Mouse (Mus musculus): ENCODE measurements around the gene Grb14.

Grb14 gene

DNA sequence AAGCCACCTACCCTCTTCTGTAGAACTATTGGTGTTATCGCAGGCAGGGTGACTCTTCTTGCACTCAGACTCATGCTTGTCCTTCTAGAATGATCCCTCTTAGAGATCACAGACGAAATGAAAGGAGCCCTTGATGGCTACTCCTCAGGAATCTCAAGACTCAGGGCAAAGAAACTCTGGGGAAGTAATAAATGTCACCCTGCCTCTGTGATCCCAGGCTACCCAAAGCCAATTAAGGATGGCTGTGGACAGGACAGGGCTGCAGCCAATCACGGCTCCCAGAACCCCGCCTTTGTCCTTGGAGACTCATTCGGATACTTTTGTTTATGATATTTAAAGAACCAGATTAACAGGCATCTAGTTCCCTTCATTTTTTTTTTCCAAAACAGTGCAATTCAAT, 49.2 kb downstream of the Grb14 start:
- in situ Hi-C loops (cut with MboI; ENCODE audit: low sequenced_read_pairs) = no loop called here

GRCm38 (mm10) chr2:64974549-64974948, 50.2 kb downstream of the Grb14 start:
- in situ Hi-C loops (cut with MboI; ENCODE audit: low sequenced_read_pairs) = no loop called here

DNA sequence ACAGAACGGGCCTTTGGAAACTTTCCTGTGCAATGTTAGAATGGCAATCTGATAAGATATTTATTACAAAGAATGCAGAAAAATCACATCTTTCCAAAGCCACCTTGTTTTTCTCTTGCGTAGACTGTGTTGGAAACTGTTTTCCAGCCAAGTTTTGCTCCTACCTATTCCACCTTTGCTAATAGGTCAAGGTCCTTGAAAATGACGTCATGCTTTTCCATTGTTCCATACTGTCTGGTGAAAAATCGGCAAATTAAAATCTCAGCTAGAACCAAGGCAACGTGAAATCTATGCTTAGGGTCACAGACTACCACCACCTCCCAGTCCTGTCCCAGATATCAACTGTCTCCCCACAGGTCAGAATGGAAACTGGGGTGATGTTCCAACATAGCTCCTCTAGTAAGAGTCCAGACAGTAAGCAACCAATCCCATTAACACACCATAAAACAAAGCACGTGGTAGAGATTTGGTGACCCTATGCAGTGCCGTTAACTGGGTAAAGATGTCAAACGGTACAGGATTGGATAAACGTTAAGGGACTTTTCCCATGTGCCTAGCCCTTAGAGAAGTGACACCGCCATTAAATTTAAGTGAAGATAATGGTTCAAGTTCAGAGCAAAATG, 50.9 kb downstream of the Grb14 start:
- in situ Hi-C loops (cut with MboI; ENCODE audit: low sequenced_read_pairs) = no loop called here

GRCm38 (mm10) chr2:64973125-64973524, 51.7 kb downstream of the Grb14 start:
- in situ Hi-C loops (cut with MboI; ENCODE audit: low sequenced_read_pairs) = no loop called here

GRCm38 (mm10) chr2:64971828-64972227, 53.0 kb downstream of the Grb14 start:
- in situ Hi-C loops (cut with MboI; ENCODE audit: low sequenced_read_pairs) = no loop called here

DNA sequence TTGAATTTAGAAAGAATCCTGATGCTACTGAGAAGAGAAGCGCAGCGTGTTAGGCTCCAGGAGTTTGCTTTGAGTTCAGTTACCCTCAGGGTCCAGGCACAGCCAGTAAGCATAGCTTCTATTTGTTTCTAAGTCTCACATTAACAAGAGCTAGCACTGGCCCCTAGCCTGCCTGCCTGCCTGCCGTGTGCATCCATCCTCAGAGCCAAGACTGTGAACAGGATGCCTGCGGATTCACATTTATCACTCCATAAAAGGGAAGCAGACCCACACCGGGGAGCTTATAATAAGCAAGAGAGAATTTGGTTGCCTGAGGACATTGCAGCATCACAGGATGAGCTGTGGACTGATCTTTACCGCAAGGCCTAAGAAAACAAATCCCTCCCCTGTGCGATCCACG, 53.8 kb downstream of the Grb14 start:
- in situ Hi-C loops (cut with MboI; ENCODE audit: low sequenced_read_pairs) = no loop called here

- in situ Hi-C loops (cut with MboI; ENCODE audit: low sequenced_read_pairs) = no loop called here
Observed at GRCm38 (mm10) chr2:64966893-64967444, 57.8 kb downstream of the Grb14 start.

DNA sequence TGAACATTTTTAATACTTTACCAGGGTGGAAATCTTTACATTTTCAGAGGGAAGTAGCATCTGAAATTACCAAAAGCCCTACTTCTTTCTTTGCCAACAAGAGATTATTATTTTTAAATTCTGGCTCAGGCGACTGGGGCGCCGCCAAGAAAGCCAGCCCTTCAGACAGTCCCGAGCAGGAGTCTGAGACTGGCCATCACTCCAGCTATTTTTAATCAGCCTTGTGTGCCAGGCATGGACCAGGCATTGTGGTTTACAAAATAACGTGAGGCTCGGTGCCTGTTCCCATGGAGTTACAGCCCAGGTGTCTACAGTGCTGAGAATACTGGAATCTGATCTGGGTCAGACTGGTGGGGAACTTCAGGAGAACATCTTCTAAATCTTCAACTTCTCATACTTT, 58.5 kb downstream of the Grb14 start:
- in situ Hi-C loops (cut with MboI; ENCODE audit: low sequenced_read_pairs) = no loop called here

DNA sequence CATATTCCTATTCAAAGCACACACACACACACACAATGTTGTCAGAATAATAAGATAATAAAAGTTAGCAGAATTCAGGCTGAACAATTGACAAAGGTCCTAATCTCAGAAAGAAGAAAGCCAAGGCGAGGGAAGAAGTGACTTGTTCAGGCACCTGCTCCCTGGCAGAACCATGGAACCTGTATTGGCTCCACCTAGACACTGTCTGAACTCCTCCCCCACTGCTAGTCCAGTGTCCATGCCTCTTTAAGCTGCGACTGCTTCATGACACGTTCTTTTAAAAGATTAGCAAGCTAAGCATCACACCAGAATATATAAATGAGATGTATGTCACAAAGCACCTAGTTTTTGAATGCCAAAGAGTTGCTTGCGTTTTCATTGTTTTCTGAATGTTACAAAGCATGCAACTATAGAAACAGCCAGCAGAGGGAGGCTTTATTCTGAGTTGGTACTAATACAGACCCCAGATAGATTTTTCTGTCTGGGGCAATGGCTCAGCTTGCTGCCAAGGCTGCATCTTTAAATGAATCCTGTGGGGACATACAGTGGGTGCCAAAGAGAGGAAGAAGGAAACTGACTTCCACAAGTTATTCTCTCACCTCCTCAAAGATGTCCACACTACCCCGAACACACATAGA, 59.4 kb downstream of the Grb14 start:
- in situ Hi-C loops (cut with MboI; ENCODE audit: low sequenced_read_pairs) = no loop called here

DNA sequence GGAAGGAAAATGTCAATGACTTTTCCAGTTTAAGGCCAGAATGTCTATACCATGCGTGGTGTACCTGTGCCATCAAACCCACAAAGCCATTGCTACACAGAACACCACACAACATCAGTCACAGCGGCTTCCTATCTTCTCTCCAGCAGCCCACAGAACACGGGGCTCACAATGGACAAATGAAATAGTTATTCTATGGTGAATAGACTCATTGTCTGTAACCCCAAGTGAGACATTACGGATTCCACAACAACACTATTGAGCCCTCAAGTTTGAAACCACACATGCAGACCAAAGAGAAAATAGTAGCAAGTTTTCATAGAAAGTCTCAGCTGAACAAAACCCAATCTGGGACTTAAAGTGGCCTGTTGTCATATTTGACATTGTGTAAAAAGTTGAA, 62.6 kb downstream of the Grb14 start:
- in situ Hi-C loops (cut with MboI; ENCODE audit: low sequenced_read_pairs) = no loop called here

- in situ Hi-C loops (cut with MboI; ENCODE audit: low sequenced_read_pairs) = no loop called here
Observed at GRCm38 (mm10) chr2:64961381-64961780, 63.4 kb downstream of the Grb14 start.

DNA sequence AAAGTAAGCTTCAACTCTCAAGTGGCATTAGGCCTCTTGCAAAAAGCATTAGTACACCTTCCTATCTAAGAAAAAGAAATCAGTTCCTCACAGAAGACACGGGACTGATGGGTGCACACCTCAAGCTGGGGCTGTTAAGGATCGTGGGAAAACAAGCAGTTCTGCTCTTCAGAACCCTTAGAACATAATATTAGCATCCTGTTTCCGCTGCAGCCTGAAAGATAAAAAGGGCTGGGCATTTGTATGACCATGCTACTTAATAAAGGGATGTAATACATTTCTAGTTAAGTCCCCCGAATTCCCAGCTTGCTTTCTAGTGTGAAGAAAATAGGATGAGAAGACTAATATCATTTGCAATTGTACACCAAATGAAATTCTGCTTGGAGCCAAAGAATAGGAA, 65.1 kb downstream of the Grb14 start:
- in situ Hi-C loops (cut with MboI; ENCODE audit: low sequenced_read_pairs) = no loop called here

GRCm38 (mm10) chr2:64955441-64955840, 69.3 kb downstream of the Grb14 start:
- in situ Hi-C loops (cut with MboI; ENCODE audit: low sequenced_read_pairs) = no loop called here

DNA sequence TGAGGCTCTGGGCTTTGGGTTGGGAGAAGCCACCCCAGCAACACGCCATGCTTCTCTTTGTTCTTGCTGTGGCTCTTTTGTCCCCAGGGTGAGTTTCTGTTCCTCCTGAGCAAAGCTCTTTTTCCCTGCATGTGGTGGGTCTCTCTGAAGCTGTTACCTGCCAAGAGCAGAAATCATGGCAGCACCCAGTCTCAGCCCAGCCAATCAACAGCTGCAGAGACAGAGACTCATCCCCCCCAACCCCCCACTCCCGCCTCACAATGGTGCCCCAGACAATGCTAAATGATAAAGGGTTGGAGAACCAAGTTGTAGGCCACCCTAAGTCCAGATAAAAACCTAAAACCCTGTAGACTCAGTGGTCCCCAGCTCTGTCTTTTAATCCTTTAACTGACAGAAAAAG, 75.6 kb downstream of the Grb14 start:
- in situ Hi-C loops (cut with MboI; ENCODE audit: low sequenced_read_pairs) = no loop called here

DNA sequence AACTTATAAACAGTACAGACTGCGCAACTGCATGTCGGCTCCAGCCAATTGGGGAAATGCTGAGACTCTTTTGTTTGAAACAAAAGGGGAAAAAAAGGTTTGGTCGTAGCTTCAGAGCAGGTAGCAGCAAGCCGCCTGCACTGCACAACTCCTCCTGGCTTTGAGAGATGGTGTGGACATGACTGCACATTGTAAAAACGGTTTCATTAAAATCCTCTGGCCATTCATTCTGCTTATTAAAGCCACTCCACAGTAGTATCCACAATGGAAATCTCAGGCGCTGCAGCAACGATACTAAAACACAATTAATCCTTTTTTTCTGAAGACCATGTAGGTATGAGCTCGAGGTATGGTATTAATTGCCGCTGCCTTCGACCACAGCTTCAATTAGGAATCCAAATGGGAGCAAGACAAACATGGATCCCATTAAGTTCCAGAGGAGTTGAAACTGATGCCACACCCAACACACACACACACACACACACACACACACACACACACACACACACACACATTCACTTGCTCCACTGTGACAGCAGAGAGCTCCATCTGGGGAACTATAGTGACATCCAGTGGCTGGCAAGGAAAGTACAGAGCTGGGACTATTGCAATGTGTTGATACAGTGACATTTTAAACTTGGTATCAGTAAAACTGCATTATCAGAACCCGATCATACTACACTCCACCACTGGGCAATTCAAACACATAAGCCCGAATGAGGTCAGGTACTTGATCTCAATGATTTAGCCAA, 76.2 kb downstream of the Grb14 start:
- in situ Hi-C loops (cut with MboI; ENCODE audit: low sequenced_read_pairs) = no loop called here

GRCm38 (mm10) chr2:64947484-64947883, 77.3 kb downstream of the Grb14 start:
- in situ Hi-C loops (cut with MboI; ENCODE audit: low sequenced_read_pairs) = no loop called here

- in situ Hi-C loops (cut with MboI; ENCODE audit: low sequenced_read_pairs) = no loop called here
Observed at GRCm38 (mm10) chr2:64920879-64921278, 103.9 kb downstream of the Grb14 start.

- in situ Hi-C loops (cut with MboI; ENCODE audit: low sequenced_read_pairs) = no loop called here
Observed at GRCm38 (mm10) chr2:64915448-64915847, 109.3 kb downstream of the Grb14 start.

DNA sequence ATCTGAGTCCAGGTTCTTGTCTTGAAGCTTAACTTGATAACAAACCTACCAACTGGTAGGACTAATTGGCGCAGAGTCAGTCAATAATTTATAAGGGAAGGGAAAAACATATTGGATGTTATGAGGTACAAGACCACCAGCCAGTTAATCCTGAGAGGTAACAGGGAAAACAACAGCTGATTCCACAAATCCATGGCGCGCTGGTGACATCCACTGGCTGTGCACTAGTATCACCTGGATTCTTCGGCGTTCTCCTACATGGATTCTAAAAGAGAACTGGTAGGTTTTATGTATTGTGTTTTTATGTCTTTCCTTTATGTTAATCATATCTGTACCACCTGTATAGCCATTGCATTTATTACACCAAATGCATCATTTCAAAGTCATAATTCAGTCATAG, 119.9 kb downstream of the Grb14 start:
- in situ Hi-C loops (cut with MboI; ENCODE audit: low sequenced_read_pairs) = no loop called here

DNA sequence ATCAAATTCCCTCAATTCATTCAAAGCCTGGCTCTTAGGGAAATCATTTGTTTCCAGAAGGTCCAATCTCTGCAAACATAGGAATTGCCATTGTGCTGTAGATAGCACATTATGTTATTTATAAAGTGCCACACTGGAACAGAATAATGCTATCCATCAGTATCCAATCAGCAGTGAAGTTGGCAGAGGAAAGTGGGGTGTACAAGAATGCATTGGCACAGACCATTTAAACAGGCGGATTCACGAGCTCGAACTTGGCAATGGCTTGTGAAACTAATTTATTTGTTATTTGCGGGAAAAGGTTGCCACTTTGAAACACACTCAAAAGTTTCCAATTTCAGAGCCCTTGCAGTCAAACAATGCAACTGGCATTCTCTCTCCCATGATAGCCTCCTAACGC, 126.9 kb downstream of the Grb14 start:
- in situ Hi-C loops (cut with MboI; ENCODE audit: low sequenced_read_pairs) = no loop called here

DNA sequence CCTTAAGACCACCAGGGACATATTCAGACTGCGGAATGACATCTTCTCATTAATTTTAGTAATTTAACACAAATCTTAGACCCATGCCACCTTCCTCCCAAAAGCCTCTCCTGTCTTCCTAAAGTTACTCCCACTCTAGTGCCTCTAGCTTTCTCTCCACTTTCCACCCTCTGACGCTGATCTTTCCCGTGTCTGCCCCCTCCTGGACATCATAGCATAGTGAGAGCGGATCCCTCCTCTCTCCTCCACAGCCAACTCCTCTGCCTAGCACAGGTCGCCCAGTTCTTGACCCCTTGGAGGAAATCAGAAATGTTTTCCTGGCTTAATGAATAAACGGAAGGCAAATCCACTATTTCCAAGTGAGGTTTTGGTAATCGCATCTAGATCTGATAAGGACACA, 131.6 kb downstream of the Grb14 start:
- in situ Hi-C loops (cut with MboI; ENCODE audit: low sequenced_read_pairs) = no loop called here

All from CH12F3 (cell line).